Mouse (Mus musculus) neural tube, embryonic 11.5 days (tissue): ENCODE measurements at regions not wholly inside any gene's neighbourhood (a gene's known extent, or its start where the extent isn't known, plus 50 kb on each side); places are given as distances from the start of the nearest gene placed in this dataset.

Experiments used
- ATAC-seq: fragments of 200-750 bp; cut with Nextera tagmentation; 2 replicates; pipeline ENCODE4 v1.8.0; 2017; ENCODE audit warnings: moderate number of reproducible peaks, mild to moderate bottlenecking, moderate TSS enrichment, moderate library complexity; ENCODE audit not compliant: insufficient read depth, low FRiP score, low TSS enrichment
- DNase-seq: peaks from one replicate; pipeline ENCODE4 v3.0.0-alpha.2; 2015; ENCODE audit warnings: low spot score
- H3K27ac ChIP-seq: fragments of 300-500 bp; sonication (generic); 2 replicates; pipeline ENCODE4 v1.5.1; 2014; ENCODE audit warnings: low read depth, mild to moderate bottlenecking, low read length
- H3K27me3 ChIP-seq: fragments of 300-500 bp; sonication (generic); 2 replicates; pipeline ENCODE4 v1.6.1; 2014; ENCODE audit warnings: mild to moderate bottlenecking, low read length, mixed read lengths; ENCODE audit not compliant: control insufficient read depth, insufficient read depth
- H3K36me3 ChIP-seq: fragments of 300-500 bp; sonication (generic); 2 replicates; pipeline ENCODE4 v1.6.1; 2014; ENCODE audit warnings: mild to moderate bottlenecking, low read length, moderate library complexity, mixed read lengths; ENCODE audit not compliant: control insufficient read depth, insufficient read depth
- H3K4me1 ChIP-seq: fragments of 300-500 bp; sonication (generic); 2 replicates; pipeline ENCODE4 v1.6.1; 2014; ENCODE audit warnings: low read length, mixed read lengths; ENCODE audit not compliant: control insufficient read depth, insufficient read depth
- H3K4me2 ChIP-seq: fragments of 300-500 bp; sonication (generic); 2 replicates; pipeline ENCODE4 v1.6.1; 2014; ENCODE audit warnings: low read depth, mild to moderate bottlenecking, moderate library complexity
- H3K4me3 ChIP-seq: fragments of 300-500 bp; sonication (generic); 2 replicates; pipeline ENCODE4 v1.5.1; 2014; ENCODE audit warnings: low read depth, low read length
- H3K9ac ChIP-seq: fragments of 300-500 bp; sonication (generic); 2 replicates; pipeline ENCODE4 v1.6.1; 2014; ENCODE audit warnings: mild to moderate bottlenecking, low read length
- H3K9me3 ChIP-seq: fragments of 300-500 bp; sonication (generic); 2 replicates; pipeline ENCODE4 v1.6.1; 2016; ENCODE audit warnings: low read length; ENCODE audit not compliant: control insufficient read depth
- WGBS: fragments of 180-500 bp; shearing (Covaris S2); extraction: QIAGEN DNeasy Blood & Tissue Kit; methylation state at CpG from one replicate; pipeline ENCODE4 v1.1.7; 2014; 5-methylcytosine and 5-hydroxymethylcytosine counted together

- no peak overlapping the region for H3K27ac ChIP-seq
- no peaks in the 10 kb centered on the region for H3K9me3 ChIP-seq
- no peaks in the 10 kb centered on the region for H3K4me1 ChIP-seq
- DNase-seq (no peak), ATAC-seq (no peak)
- no peaks in the 10 kb centered on the region for H3K27me3 ChIP-seq
- H3K4me3 ChIP-seq = no peak overlapping the region
- 58% methylated on average over 1 of the region's 1 CpGs for WGBS
- H3K36me3 ChIP-seq = no peaks in the 10 kb centered on the region
- no peak overlapping the region for H3K4me2 ChIP-seq
- no peak overlapping the region for H3K9ac ChIP-seq
Measured at GRCm38 (mm10) chr15:61717216-61717615, 794.4 kb upstream of the A1bg start.

DNA sequence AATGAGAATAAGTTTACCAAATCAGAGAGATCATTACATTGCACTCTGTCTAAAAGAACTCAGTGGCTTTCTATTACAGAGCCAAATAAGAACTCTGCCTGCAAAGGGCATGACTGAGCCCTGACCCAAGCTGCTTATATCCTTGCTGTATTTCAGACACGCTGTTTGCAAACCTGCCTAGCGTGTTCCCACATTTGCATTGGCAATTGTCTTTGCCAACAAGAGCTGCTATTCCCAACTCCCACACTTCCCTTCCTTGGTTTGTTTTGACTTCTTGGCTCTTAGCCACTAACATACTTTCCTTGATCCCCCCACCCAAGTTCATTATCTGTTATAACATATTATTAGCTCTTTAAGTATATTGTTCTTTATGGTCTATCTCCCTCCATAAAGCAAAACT, 791.1 kb upstream of the A1bg start:
- no peak overlapping the region for H3K4me3 ChIP-seq
- H3K9me3 ChIP-seq = no peaks in the 10 kb centered on the region
- no peak overlapping the region for H3K4me2 ChIP-seq
- H3K9ac ChIP-seq = no peak overlapping the region
- ATAC-seq (no peak), DNase-seq (no peak)
- no peaks in the 10 kb centered on the region for H3K4me1 ChIP-seq
- 77% methylated on average over 2 of the region's 2 CpGs for WGBS
- no peaks in the 10 kb centered on the region for H3K36me3 ChIP-seq
- no peaks in the 10 kb centered on the region for H3K27me3 ChIP-seq
- H3K27ac ChIP-seq = no peak overlapping the region

DNA sequence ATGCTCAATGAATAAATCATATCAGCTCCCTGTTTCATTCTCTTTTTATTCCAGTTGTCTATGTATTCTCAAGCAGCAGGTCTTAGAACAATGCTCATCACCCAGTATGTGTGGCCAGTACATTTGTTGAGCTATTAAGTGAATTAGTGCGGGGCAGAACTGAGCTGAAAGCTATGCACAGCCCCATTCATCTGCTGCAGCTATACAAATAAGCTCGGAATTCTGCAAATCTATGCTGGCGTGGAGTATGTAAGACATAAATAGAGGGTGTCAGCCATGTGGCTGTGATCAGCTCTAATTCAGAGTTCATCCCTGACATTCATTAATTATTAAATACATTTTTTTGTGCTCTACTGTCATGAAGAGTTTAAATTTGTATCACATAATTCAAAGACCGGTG, 786.1 kb upstream of the A1bg start:
- ATAC-seq = no peak
- H3K4me3 ChIP-seq = no peak overlapping the region
- DNase-seq = no peak
- H3K4me1 ChIP-seq = no peaks in the 10 kb centered on the region
- H3K36me3 ChIP-seq = no peaks in the 10 kb centered on the region
- no peaks in the 10 kb centered on the region for H3K27me3 ChIP-seq
- H3K9ac ChIP-seq = no peak overlapping the region
- no peaks in the 10 kb centered on the region for H3K9me3 ChIP-seq
- no peak overlapping the region for H3K4me2 ChIP-seq
- WGBS = 81% methylated on average over 4 of the region's 4 CpGs
- H3K27ac ChIP-seq = no peak overlapping the region

GRCm38 (mm10) chr15:61707952-61708351, 785.1 kb upstream of the A1bg start:
- ATAC-seq = no peak
- 93% methylated on average over 6 of the region's 6 CpGs for WGBS

GRCm38 (mm10) chr15:61692679-61693078, 769.9 kb upstream of the A1bg start:
- ATAC-seq (no peak), DNase-seq (no peak)
- Histone ChIP-seq H3K4me3 (no peak overlapping the region), H3K4me1 (no peaks in the 10 kb centered on the region), H3K9ac (no peak overlapping the region), H3K27me3 (no peaks in the 10 kb centered on the region), H3K9me3 (no peaks in the 10 kb centered on the region), H3K27ac (no peak overlapping the region), H3K4me2 (no peak overlapping the region), H3K36me3 (no peaks in the 10 kb centered on the region)
- WGBS = 91% methylated on average over 1 of the region's 1 CpGs

More at GRCm38 (mm10) chr15:61707952-61708351, 785.1 kb upstream of the A1bg start:
- Histone ChIP-seq H3K4me2 (no peak overlapping the region), H3K36me3 (no peaks in the 10 kb centered on the region), H3K27me3 (no peaks in the 10 kb centered on the region), H3K4me3 (no peak overlapping the region), H3K9me3 (no peaks in the 10 kb centered on the region), H3K27ac (no peak overlapping the region), H3K9ac (no peak overlapping the region), H3K4me1 (no peaks in the 10 kb centered on the region)
- no peak for DNase-seq

DNA sequence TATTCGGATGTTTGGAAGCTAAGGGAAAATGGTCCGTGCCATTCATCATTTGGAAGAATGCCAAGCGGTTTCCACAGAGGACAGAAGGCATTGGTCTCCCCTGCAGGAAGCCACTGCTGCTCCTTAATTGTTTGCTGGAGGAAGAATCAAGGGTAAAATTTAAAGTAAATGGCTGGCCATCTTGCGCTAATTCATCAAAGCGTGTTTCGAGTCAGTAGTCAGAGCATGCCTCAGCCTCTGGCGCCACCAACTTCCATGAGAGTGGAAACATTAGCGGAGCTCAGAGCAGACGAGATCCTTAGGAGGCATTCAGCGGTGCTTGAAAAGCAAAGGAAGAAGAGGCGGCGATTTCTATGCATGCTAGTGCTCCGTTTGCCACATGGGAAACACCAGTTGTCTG, 767.6 kb upstream of the A1bg start:
- Histone ChIP-seq H3K4me2 (no peak overlapping the region), H3K4me3 (no peak overlapping the region), H3K36me3 (no peaks in the 10 kb centered on the region), H3K9ac (no peak overlapping the region), H3K27ac (no peak overlapping the region), H3K4me1 (no peaks in the 10 kb centered on the region), H3K9me3 (no peaks in the 10 kb centered on the region), H3K27me3 (no peaks in the 10 kb centered on the region)
- DNase-seq = peak; percentile 23
- ATAC-seq = peak; percentile 35; the same call in 1 of the 2 replicates
- WGBS = 81% methylated on average over 13 of the region's 13 CpGs

DNA sequence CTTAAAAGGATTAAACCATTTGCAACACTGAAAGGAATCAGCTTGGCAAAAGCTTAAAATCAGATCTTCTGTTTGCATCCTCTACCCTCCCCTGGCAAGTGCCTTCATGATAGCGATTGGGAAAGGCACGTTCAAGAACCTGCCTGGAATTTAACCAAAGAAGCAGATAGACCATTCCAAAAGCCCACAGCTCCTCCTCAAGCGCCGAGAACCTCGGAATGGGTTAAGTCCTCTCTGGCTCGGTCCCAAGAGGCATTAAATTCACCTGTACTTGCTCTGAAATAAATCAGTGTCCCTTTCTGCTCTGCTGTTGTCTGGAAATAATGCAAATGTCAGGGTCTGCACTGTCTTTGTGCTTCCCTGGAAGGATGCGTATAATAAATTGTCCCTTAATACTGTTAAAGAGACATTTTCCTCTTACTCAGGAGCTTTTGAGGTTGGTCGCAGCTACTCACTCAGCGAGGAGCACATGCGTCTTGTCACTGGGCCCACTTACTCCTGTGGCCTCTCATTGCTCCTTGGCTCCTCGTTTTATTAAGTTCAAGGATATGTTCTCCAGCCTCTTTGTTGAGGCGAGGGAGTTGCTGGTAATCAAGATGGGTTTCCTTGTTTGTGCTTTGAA, 767.1 kb upstream of the A1bg start:
- ATAC-seq (peak; percentile 61), DNase-seq (no peak)
- H3K4me2 ChIP-seq = no peak overlapping the region
- H3K9me3 ChIP-seq = no peaks in the 10 kb centered on the region
- no peak overlapping the region for H3K9ac ChIP-seq
- no peaks in the 10 kb centered on the region for H3K36me3 ChIP-seq
- no peak overlapping the region for H3K4me3 ChIP-seq
- 75% methylated on average over 12 of the region's 12 CpGs for WGBS
- H3K27me3 ChIP-seq = no peaks in the 10 kb centered on the region
- H3K27ac ChIP-seq = no peak overlapping the region
- no peaks in the 10 kb centered on the region for H3K4me1 ChIP-seq

DNA sequence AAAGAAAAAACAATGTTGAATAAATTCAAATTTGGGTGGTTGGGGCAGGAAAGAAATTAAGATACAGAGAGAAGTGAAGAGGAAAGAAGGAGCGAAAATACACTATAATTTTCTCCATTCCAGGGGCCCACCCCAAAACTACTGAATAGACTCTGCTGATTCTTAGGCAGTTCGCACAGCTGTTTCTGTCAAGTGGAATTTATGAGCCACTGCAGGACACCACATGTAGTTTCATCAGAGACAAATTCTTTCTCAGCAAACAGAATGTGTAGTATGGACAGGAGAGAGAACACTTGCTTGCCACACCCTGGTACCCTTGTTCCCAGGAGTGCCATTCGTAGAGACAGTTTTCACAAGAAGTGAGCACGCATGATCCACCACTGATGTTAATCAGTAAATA, 760.2 kb upstream of the A1bg start:
- ATAC-seq = no peak
- no peaks in the 10 kb centered on the region for H3K27me3 ChIP-seq
- H3K4me3 ChIP-seq = no peak overlapping the region
- DNase-seq = no peak
- H3K27ac ChIP-seq = no peak overlapping the region
- H3K4me1 ChIP-seq = no peaks in the 10 kb centered on the region
- no peaks in the 10 kb centered on the region for H3K9me3 ChIP-seq
- no peaks in the 10 kb centered on the region for H3K36me3 ChIP-seq
- no peak overlapping the region for H3K4me2 ChIP-seq
- WGBS = 68% methylated on average over 4 of the region's 4 CpGs
- no peak overlapping the region for H3K9ac ChIP-seq

GRCm38 (mm10) chr15:61670556-61670955, 747.7 kb upstream of the A1bg start:
- 89% methylated on average over 5 of the region's 5 CpGs for WGBS
- Histone ChIP-seq H3K4me2 (no peak overlapping the region), H3K36me3 (no peaks in the 10 kb centered on the region), H3K9me3 (no peaks in the 10 kb centered on the region), H3K27ac (no peak overlapping the region), H3K4me1 (no peaks in the 10 kb centered on the region), H3K9ac (no peak overlapping the region), H3K27me3 (no peaks in the 10 kb centered on the region), H3K4me3 (no peak overlapping the region)
- no peak for DNase-seq
- ATAC-seq = no peak
